Mouse (Mus musculus): Measurements from ENCODE around the gene Mga. TPM values are rescaled to one million over a fixed set of nuclear protein-coding genes. Genes with fewer than 3 reads are reported as not detected.

Mga gene
- polyA plus RNA-seq, 1 experiment from 2014 or later: 30.9 TPM

GRCm38 (mm10) chr2:119916007-119916406 lies 19.0 kb downstream of the Mga start:
- H3K4me1 ChIP-seq: no peaks in the 10 kb centered on the region
- H3K36me3 ChIP-seq: peaks cover 12% of the 10 kb centered on the region; the same call in 1 of the 2 replicates
- no peak overlapping the region for H3K4me3 ChIP-seq (replicated peaks)
- no peaks in the 10 kb centered on the region for H3K27me3 ChIP-seq
- no peak overlapping the region for H3K9ac ChIP-seq
- H3K9me3 ChIP-seq (replicated peaks): no peaks in the 10 kb centered on the region
- ATAC-seq (ENCODE audit: insufficient number of reproducible peaks, low FRiP score, low TSS enrichment, low read depth): no peak
- no peak overlapping the region for H3K4me2 ChIP-seq (replicated peaks)
- H3K27ac ChIP-seq (replicated peaks): no peak overlapping the region

GRCm38 (mm10) chr2:119917631-119918369 lies 20.8 kb downstream of the Mga start:
- 60% methylated on average over 1 of the region's 1 CpGs for WGBS
- no peak overlapping the region for H3K27ac ChIP-seq (replicated peaks)
- no peaks in the 10 kb centered on the region for H3K4me1 ChIP-seq
- H3K9ac ChIP-seq: no peak overlapping the region
- no peaks in the 10 kb centered on the region for H3K9me3 ChIP-seq (replicated peaks)
- H3K27me3 ChIP-seq: no peaks in the 10 kb centered on the region
- H3K36me3 ChIP-seq: peaks cover 20% of the 10 kb centered on the region
- ATAC-seq (ENCODE audit: insufficient number of reproducible peaks, low FRiP score, low TSS enrichment, low read depth): no peak
- H3K4me3 ChIP-seq (replicated peaks): no peak overlapping the region
- no peak overlapping the region for H3K4me2 ChIP-seq (replicated peaks)

DNA sequence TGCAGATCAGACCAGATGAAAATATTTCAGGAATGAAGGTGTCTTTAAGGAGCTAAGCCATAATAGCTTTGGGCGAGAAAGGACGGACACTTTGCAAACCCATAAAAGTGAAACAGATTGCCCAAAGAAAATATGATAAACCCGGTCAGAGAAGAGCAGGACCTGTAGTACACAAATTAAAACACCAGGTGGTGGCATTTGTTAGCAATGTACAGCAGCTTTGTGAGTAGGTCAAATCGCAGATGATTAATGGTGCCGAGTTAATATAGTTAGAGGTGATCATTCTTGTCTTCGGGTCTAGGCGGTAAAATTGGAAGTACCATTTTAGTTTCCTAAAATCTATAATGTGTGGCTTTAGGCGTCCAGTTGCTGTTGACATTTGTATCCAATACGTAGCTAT lies 73.5 kb downstream of the Mga start:
- H3K9ac ChIP-seq: no peak overlapping the region
- no peak overlapping the region for H3K4me3 ChIP-seq (replicated peaks)
- no peak overlapping the region for H3K27ac ChIP-seq (replicated peaks)
- no peak overlapping the region for H3K4me2 ChIP-seq (replicated peaks)
- H3K9me3 ChIP-seq (replicated peaks): no peaks in the 10 kb centered on the region
- H3K36me3 ChIP-seq: peaks cover 11% of the 10 kb centered on the region
- 37% methylated on average over 9 of the region's 9 CpGs for WGBS
- ATAC-seq (ENCODE audit: insufficient number of reproducible peaks, low FRiP score, low TSS enrichment, low read depth): no peak
- no peaks in the 10 kb centered on the region for H3K27me3 ChIP-seq
- peaks cover 19% of the 10 kb centered on the region for H3K4me1 ChIP-seq

GRCm38 (mm10) chr2:119971316-119971715 lies 74.3 kb downstream of the Mga start:
- Histone ChIP-seq H3K4me1 (peaks cover 19% of the 10 kb centered on the region), H3K27me3 (no peaks in the 10 kb centered on the region), H3K9ac (no peak overlapping the region), H3K27ac (replicated peaks) (0 out of 2 replicates have a peak overlapping the region, but pooled peaks have one; percentile 65), H3K4me3 (replicated peaks) (0 out of 2 replicates have a peak overlapping the region, but pooled peaks have one; percentile 92), H3K4me2 (replicated peaks) (peak overlapping the region; percentile 70; the same call in 1 of the 2 replicates), H3K36me3 (peaks cover 8% of the 10 kb centered on the region; the same call in 1 of the 2 replicates), H3K9me3 (replicated peaks) (no peaks in the 10 kb centered on the region)
- 73% methylated on average over 3 of the region's 3 CpGs for WGBS
- ATAC-seq (ENCODE audit: insufficient number of reproducible peaks, low FRiP score, low TSS enrichment, low read depth): no peak

- peak; percentile 98 for ATAC-seq (ENCODE audit: insufficient number of reproducible peaks, low FRiP score, low TSS enrichment, low read depth)
- peak overlapping the region; percentile 70 for H3K4me2 ChIP-seq (replicated peaks)
Observed at GRCm38 (mm10) chr2:119971837-119972536, 75.0 kb downstream of the Mga start.

GRCm38 (mm10) chr2:119972537-119972879 lies 75.5 kb downstream of the Mga start, which contains the start of gene Mapkbp1:
Mapkbp1 (plus strand) TSS chr2:119972699.
- H3K9me3 ChIP-seq (replicated peaks): no peaks in the 10 kb centered on the region
- peaks cover 19% of the 10 kb centered on the region for H3K4me1 ChIP-seq
- peak within 1 kb of the TSS; percentile 81 for H3K9ac ChIP-seq
- under 1% methylated on average over 19 of the region's 19 CpGs for WGBS
- 0 out of 2 replicates have a peak, but pooled peaks cover 3% of the 10 kb centered on the region for H3K36me3 ChIP-seq
- H3K4me2 ChIP-seq (replicated peaks): peak within 1 kb of the TSS; percentile 70
- H3K27me3 ChIP-seq: no peaks in the 10 kb centered on the region
- peak within 1 kb of the TSS; percentile 82 for H3K27ac ChIP-seq (replicated peaks)
- ATAC-seq (ENCODE audit: insufficient number of reproducible peaks, low FRiP score, low TSS enrichment, low read depth): peak; percentile 46; the same call in 1 of the 2 replicates
- peak within 1 kb of the TSS; percentile 92 for H3K4me3 ChIP-seq (replicated peaks)

More at GRCm38 (mm10) chr2:119971837-119972536, 75.0 kb downstream of the Mga start:
- WGBS: under 1% methylated on average over 32 of the region's 32 CpGs
- Histone ChIP-seq H3K4me1 (peaks cover 19% of the 10 kb centered on the region), H3K9ac (peak overlapping the region; percentile 81), H3K27ac (replicated peaks) (peak overlapping the region; percentile 82), H3K4me3 (replicated peaks) (peak overlapping the region; percentile 92), H3K36me3 (0 out of 2 replicates have a peak, but pooled peaks cover 3% of the 10 kb centered on the region), H3K9me3 (replicated peaks) (no peaks in the 10 kb centered on the region), H3K27me3 (no peaks in the 10 kb centered on the region)

GRCm38 (mm10) chr2:119980343-119980986 lies 83.4 kb downstream of the Mga start:
- ATAC-seq (ENCODE audit: insufficient number of reproducible peaks, low FRiP score, low TSS enrichment, low read depth): no peak
- no peaks in the 10 kb centered on the region for H3K9me3 ChIP-seq (replicated peaks)
- WGBS: 80% methylated on average over 7 of the region's 7 CpGs
- no peaks in the 10 kb centered on the region; the same call in none of the 2 replicates for H3K4me1 ChIP-seq
- H3K36me3 ChIP-seq: 0 out of 2 replicates have a peak, but pooled peaks cover 13% of the 10 kb centered on the region
- H3K4me3 ChIP-seq (replicated peaks): no peak overlapping the region
- no peak overlapping the region for H3K9ac ChIP-seq
- no peaks in the 10 kb centered on the region for H3K27me3 ChIP-seq
- H3K27ac ChIP-seq (replicated peaks): no peak overlapping the region
- H3K4me2 ChIP-seq (replicated peaks): no peak overlapping the region

DNA sequence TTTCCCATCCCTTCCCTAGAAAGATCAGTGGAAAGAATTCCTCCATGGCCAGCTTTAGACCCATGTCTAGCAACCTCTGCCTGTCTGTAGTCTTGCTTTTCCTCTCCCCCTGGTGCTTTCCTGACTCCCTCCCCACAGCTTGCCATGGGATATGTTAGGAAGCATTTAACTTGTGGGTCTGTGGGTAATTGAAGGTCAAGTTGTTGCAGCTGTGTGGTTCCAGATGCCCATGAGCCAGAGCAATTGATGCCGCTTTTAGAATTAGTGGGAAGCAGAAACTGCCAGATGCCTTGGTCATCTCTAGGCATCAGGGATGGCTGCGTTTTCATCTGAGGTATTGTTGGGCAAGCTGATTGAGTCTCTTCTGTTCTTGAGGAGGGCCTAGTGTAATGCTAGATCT lies 84.6 kb downstream of the Mga start:
- H3K9ac ChIP-seq: no peak overlapping the region
- no peak overlapping the region for H3K27ac ChIP-seq (replicated peaks)
- WGBS: 43% methylated on average over 2 of the region's 2 CpGs
- H3K27me3 ChIP-seq: no peaks in the 10 kb centered on the region
- H3K4me3 ChIP-seq (replicated peaks): no peak overlapping the region
- ATAC-seq (ENCODE audit: insufficient number of reproducible peaks, low FRiP score, low TSS enrichment, low read depth): peak; percentile 39; the same call in 1 of the 2 replicates
- H3K4me2 ChIP-seq (replicated peaks): no peak overlapping the region
- no peaks in the 10 kb centered on the region for H3K9me3 ChIP-seq (replicated peaks)
- 0 out of 2 replicates have a peak, but pooled peaks cover 11% of the 10 kb centered on the region for H3K36me3 ChIP-seq
- H3K4me1 ChIP-seq: no peaks in the 10 kb centered on the region; the same call in none of the 2 replicates

DNA sequence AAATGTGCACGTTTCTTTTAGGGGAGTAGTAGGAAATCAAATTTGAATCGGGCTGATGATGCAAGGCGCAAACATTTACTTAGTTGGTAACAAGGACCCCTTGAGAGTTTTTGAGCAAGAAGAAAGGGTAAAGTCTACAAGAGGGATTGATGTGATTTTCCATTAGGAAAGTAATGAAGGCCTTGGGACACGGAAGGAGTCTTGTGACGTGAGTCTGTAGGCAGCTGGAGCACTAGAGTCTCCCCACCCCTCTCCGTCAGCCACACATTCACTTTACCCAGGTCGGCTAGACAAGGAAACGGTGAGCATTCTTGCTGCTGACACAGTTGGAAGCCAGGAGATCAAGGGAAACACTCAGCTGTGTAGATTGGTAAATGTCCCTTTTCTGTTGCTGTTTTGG lies 88.8 kb downstream of the Mga start:
- Histone ChIP-seq H3K9ac (no peak overlapping the region), H3K27ac (replicated peaks) (no peak overlapping the region), H3K4me2 (replicated peaks) (no peak overlapping the region), H3K27me3 (no peaks in the 10 kb centered on the region), H3K36me3 (0 out of 2 replicates have a peak, but pooled peaks cover 16% of the 10 kb centered on the region), H3K4me1 (no peaks in the 10 kb centered on the region), H3K9me3 (replicated peaks) (no peaks in the 10 kb centered on the region), H3K4me3 (replicated peaks) (no peak overlapping the region)
- 81% methylated on average over 8 of the region's 8 CpGs for WGBS
- no peak for ATAC-seq (ENCODE audit: insufficient number of reproducible peaks, low FRiP score, low TSS enrichment, low read depth)

- Histone ChIP-seq H3K36me3 (0 out of 2 replicates have a peak, but pooled peaks cover 14% of the 10 kb centered on the region), H3K4me3 (replicated peaks) (no peak overlapping the region), H3K9me3 (replicated peaks) (no peaks in the 10 kb centered on the region), H3K4me2 (replicated peaks) (no peak overlapping the region), H3K9ac (no peak overlapping the region), H3K27me3 (no peaks in the 10 kb centered on the region), H3K27ac (replicated peaks) (no peak overlapping the region), H3K4me1 (no peaks in the 10 kb centered on the region)
- WGBS: 88% methylated on average over 6 of the region's 6 CpGs
- ATAC-seq (ENCODE audit: insufficient number of reproducible peaks, low FRiP score, low TSS enrichment, low read depth): no peak
Observed at GRCm38 (mm10) chr2:119986369-119986768, 89.3 kb downstream of the Mga start.

DNA sequence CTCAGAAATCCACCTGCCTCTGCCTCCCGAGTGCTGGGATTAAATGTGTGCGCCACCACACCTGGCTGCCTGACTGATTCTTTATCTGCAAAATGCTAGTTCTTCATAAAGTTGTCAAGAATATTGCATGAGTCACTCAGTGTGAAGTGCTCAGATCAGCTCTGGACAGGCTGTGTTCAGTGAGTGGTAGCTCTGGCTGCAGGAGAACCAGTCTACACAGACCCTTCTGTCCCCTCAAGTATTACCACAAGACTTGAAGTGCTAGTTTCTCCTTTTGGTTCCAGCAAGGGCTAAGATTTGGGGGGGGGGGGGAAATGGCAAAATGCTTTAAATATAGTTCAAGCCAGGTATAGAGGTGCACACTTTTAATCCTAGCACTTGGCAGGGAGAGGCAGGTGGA lies 90.4 kb downstream of the Mga start:
- Histone ChIP-seq H3K9me3 (replicated peaks) (no peaks in the 10 kb centered on the region), H3K4me1 (0 out of 2 replicates have a peak, but pooled peaks cover 2% of the 10 kb centered on the region), H3K4me2 (replicated peaks) (no peak overlapping the region), H3K9ac (no peak overlapping the region), H3K27me3 (no peaks in the 10 kb centered on the region), H3K4me3 (replicated peaks) (no peak overlapping the region), H3K27ac (replicated peaks) (no peak overlapping the region), H3K36me3 (0 out of 2 replicates have a peak, but pooled peaks cover 7% of the 10 kb centered on the region)
- 91% methylated on average over 2 of the region's 2 CpGs for WGBS
- ATAC-seq (ENCODE audit: insufficient number of reproducible peaks, low FRiP score, low TSS enrichment, low read depth): no peak
